Mouse (Mus musculus) embryonic stem cell, embryonic (primary cell): ENCODE results near the gene Cyp4f18.

ENCODE experiments used
- CTCF ChIA-PET, 4 experiments: fragments of 300-600 bp in 2 of 4; fragments of 350-600 bp in 2 of 4; sonication (Branson Sonifier 250); formaldehyde crosslinking; loops; one replicate each; lab custom pipeline; 2022; ENCODE audit warnings: inconsistent platforms in 2 of 4; lab: Charles Lee
- POLR2A ChIA-PET, 4 experiments: fragments of 300-600 bp in 2 of 4; fragments of 350-600 bp in 2 of 4; sonication (Branson Sonifier 250); formaldehyde crosslinking; loops; one replicate each; lab custom pipeline; 2022; ENCODE audit warnings: antibody characterized with exemption in 4 of 4, inconsistent platforms in 1 of 4; lab: Charles Lee

The Cyp4f18 gene

DNA sequence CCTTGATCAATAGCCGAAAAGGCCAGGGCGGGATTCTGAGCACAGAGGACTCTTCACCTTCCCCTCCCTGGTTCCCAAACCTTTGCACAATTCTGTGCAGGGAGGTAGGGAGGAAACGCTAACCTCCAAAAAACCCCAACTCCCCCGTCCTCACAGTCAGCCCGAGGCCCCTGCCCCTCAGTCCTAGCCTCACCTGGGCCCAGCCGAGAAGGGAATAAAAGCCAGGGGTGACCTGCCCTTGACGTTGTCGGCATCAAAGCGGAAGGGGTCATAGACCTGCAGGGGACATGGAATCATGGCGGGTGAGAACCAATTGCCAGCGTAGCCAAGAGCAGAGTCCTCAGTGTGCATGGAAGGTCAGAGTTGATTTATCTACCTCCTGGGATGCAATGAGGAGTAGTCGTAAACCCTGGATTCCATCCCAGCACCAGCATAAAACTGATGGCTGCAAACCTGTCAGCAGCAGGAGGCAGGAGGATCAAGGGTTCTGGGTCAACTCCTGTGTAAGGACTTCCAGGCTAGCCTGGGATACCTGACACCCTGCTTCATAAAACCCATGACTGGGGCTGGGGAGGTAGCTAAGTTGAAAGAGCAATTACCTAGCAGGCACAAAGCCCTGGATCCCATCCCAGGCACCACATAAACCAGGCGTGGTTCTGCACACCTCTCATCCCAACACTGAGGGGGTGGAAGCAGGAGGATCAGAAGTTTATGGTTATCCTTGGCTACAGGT lies 20.4 kb downstream of the Cyp4f18 start:
- POLR2A ChIA-PET = interaction anchor here in 3 of 4 experiments (0.5 to 7.1 kb wide), 15 partner anchors 8 to 1987 kb away, joined by 3 to 58 read pairs (median 4); partner anchors contain the start of gene Zfp961 (in 1 of the 3)

GRCm38 (mm10) chr8:71988110-71988866 lies 21.1 kb downstream of the Cyp4f18 start:
- ChIA-PET CTCF (interaction anchor here (0.6 to 1.4 kb wide), 15 partner anchors 9 to 1315 kb away, joined by 3 to 21 read pairs (median 4); partner anchors contain the start of genes Ap1m1 (in 1 of the 4), Cyp4f18 (in 1 of the 4), Dda1 (in 1 of the 4) and Lsm4 (in 1 of the 4)), POLR2A (interaction anchor here (0.5 to 7.1 kb wide), 24 partner anchors 9 to 1987 kb away, joined by 3 to 69 read pairs (median 4); partner anchors contain the start of genes Zfp709 (in 2 of the 4), Tpm4 (in 1 of the 4) and Zfp961 (in 1 of the 4))

More for the DNA sequence above, 20.4 kb downstream of the Cyp4f18 start:
- CTCF ChIA-PET = interaction anchor here in 2 of 4 experiments (0.6 to 1.4 kb wide), 5 partner anchors 17 to 308 kb away, joined by 3 to 7 read pairs (median 4); partner anchors contain the start of gene Ap1m1 (in 1 of the 2)

- ChIA-PET POLR2A (interaction anchor here (0.7 to 7.1 kb wide), 10 partner anchors 8 to 324 kb away, joined by 3 to 69 read pairs (median 3); partner anchors contain the start of gene Zfp961 (in 1 of the 4)), CTCF (interaction anchor here in 2 of 4 experiments (0.8 to 2.5 kb wide), 12 partner anchors 12 to 277 kb away, joined by 3 to 9 read pairs (median 4); partner anchors contain the start of genes Zfp617 (in 2 of the 2), Zfp882 (in 2 of the 2), Fcho1 (in 1 of the 2) and Zfp709 (in 1 of the 2))
Observed at GRCm38 (mm10) chr8:71984601-71985000, 24.8 kb downstream of the Cyp4f18 start.

- POLR2A ChIA-PET = interaction anchor here in 2 of 4 experiments (0.6 to 1.5 kb wide), 4 partner anchors 15 to 229 kb away, joined by 3 to 4 read pairs (median 3); no protein-coding TSS in a partner anchor
- CTCF ChIA-PET = no interaction called here
Observed at GRCm38 (mm10) chr8:71981456-71981855, 28.0 kb downstream of the Cyp4f18 start.

- CTCF ChIA-PET = no interaction called here
- POLR2A ChIA-PET = interaction anchor here in 2 of 4 experiments (0.6 to 1.5 kb wide), 3 partner anchors 14 to 229 kb away, joined by 3 to 4 read pairs (median 3); no protein-coding TSS in a partner anchor
Observed at GRCm38 (mm10) chr8:71981032-71981431, 28.4 kb downstream of the Cyp4f18 start.

GRCm38 (mm10) chr8:71974211-71974610 lies 35.2 kb downstream of the Cyp4f18 start:
- CTCF ChIA-PET = no interaction called here
- POLR2A ChIA-PET = interaction anchor here (0.7 to 6.8 kb wide), 22 partner anchors 8 to 93 kb away, joined by 3 to 111 read pairs (median 5); partner anchors contain the start of genes Zfp961 (in 2 of the 4), Zfp617 (in 1 of the 4) and Zfp882 (in 1 of the 4)

- CTCF ChIA-PET = interaction anchor here (0.5 to 1.7 kb wide), 15 partner anchors 8 to 1109 kb away, joined by 3 to 9 read pairs (median 4); partner anchors contain the start of genes Kcnn1 (in 1 of the 4), Zfp617 (in 1 of the 4) and Zfp882 (in 1 of the 4)
- POLR2A ChIA-PET = interaction anchor here (0.5 to 6.8 kb wide), 26 partner anchors 8 to 503 kb away, joined by 3 to 111 read pairs (median 5); partner anchors contain the start of genes Zfp961 (in 3 of the 4), Dda1 (in 1 of the 4) and Zfp709 (in 1 of the 4)
Observed at GRCm38 (mm10) chr8:71971945-71972344, 37.5 kb downstream of the Cyp4f18 start.

DNA sequence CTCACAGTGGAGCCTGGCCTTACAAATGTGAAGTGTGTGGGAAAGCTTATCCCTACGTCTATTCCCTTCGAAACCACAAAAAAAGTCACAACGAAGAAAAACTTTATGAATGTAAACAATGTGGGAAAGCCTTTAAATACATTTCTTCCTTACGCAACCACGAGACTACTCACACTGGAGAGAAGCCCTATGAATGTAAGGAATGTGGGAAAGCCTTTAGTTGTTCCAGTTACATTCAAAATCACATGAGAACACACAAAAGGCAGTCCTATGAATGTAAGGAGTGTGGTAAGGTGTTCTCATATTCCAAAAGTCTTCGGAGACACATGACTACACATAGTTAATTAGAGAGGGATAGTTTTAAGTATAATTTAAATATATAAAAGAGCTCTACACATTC lies 40.8 kb downstream of the Cyp4f18 start:
- POLR2A ChIA-PET = interaction anchor here in 3 of 4 experiments (0.8 to 6.8 kb wide), 9 partner anchors 10 to 166 kb away, joined by 3 to 111 read pairs (median 4); partner anchors contain the start of genes Tpm4 (in 1 of the 3) and Zfp961 (in 1 of the 3)

GRCm38 (mm10) chr8:71968100-71968499 lies 41.3 kb downstream of the Cyp4f18 start:
- CTCF ChIA-PET = no interaction called here

More for the DNA sequence above, 40.8 kb downstream of the Cyp4f18 start:
- CTCF ChIA-PET = no interaction called here

GRCm38 (mm10) chr8:71967261-71967660 lies 42.2 kb downstream of the Cyp4f18 start:
- CTCF ChIA-PET = interaction anchor here in 3 of 4 experiments (0.6 to 1.9 kb wide), 3 partner anchors 9 to 17 kb away, joined by 3 to 9 read pairs (median 4); no protein-coding TSS in a partner anchor
- POLR2A ChIA-PET = interaction anchor here in 3 of 4 experiments (0.5 to 6.6 kb wide), 17 partner anchors 9 to 326 kb away, joined by 3 to 132 read pairs (median 5); partner anchors contain the start of genes Zfp617 (in 1 of the 3), Zfp882 (in 1 of the 3) and Zfp961 (in 1 of the 3)

More at GRCm38 (mm10) chr8:71968100-71968499, 41.3 kb downstream of the Cyp4f18 start:
- POLR2A ChIA-PET = interaction anchor here in 2 of 4 experiments (5.6 to 6.6 kb wide), 2 partner anchors 15 to 16 kb away, joined by 52 to 132 read pairs; partner anchors contain the start of gene Zfp961 (in 1 of the 2)

DNA sequence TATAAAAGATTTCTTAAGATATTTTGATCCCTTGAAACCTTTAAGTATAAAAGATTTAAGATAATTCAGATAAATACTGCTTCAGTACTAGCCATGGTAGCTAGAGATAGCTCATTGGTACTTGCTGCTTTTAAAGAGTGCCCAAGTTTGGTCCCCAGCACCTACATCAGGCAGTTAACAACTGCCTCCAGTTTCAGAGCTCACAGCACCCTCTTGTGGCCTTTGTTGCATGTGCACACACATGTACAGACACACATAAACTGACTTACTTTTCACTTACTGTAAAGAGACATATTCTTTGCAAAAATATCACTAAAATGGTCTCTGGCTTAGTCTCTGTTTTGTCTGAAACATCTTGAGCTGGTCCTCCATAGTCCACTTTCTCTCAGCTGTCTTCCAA lies 43.0 kb downstream of the Cyp4f18 start:
- POLR2A ChIA-PET = interaction anchor here in 3 of 4 experiments (0.5 to 6.6 kb wide), 23 partner anchors 8 to 327 kb away, joined by 3 to 132 read pairs (median 4); partner anchors contain the start of genes Zfp617 (in 2 of the 3), Zfp882 (in 2 of the 3) and Zfp961 (in 1 of the 3)

DNA sequence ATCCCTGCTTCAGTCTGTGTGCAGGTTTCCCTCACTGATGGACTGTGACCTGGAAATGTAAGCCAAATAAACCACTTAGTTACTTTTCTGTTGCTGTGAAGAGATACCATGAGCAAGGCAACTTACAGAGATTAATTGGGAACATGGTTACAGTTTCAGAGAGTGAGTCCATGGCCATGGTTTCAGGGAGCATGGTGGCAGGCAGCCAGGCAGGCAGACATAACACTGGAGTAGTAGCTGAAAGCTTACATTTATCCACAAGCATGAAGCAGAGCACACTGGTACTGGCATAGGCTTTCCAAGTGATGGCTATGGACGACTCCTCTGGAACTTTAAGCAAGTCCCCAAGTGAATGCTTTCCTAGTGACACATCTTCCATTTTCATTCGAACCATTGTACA lies 44.3 kb downstream of the Cyp4f18 start:
- POLR2A ChIA-PET = interaction anchor here in 2 of 4 experiments (0.8 to 6.6 kb wide), 7 partner anchors 8 to 351 kb away, joined by 4 to 132 read pairs (median 26); partner anchors contain the start of genes Zfp617 (in 1 of the 2), Zfp882 (in 1 of the 2) and Zfp961 (in 1 of the 2)
- CTCF ChIA-PET = no interaction called here

More for the DNA sequence above, 43.0 kb downstream of the Cyp4f18 start:
- CTCF ChIA-PET = interaction anchor here in 3 of 4 experiments (0.6 to 1.9 kb wide), 7 partner anchors 8 to 489 kb away, joined by 3 to 9 read pairs (median 3); partner anchors contain the start of genes Zfp617 (in 1 of the 3) and Zfp882 (in 1 of the 3)

DNA sequence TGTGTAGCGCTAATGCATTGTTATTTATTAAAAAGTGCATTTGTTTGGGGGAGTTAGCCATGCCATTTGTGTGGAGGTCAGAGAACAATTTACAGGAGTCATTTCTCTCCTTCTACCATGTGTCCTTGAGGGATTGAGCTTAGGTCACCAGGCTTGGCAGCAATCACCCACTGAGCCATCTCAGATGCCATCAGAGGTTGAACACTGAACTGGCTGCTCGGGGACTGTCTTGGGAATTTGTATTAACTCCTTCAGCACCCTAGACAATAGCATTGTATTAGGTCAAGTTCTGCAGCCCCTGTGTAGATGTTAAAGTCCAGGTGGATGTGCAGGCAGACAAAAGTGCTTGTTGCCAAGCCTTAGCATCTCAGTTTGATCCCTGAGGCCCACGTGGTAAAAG lies 45.4 kb downstream of the Cyp4f18 start:
- CTCF ChIA-PET = interaction anchor here in 1 of 4 experiments (0.6 kb wide), 1 partner anchor 8 kb away, joined by 4 read pairs; no protein-coding TSS in a partner anchor
- POLR2A ChIA-PET = interaction anchor here in 3 of 4 experiments (0.7 to 6.6 kb wide), 12 partner anchors 8 to 206 kb away, joined by 3 to 132 read pairs (median 6); partner anchors contain the start of gene Zfp961 (in 2 of the 3)

DNA sequence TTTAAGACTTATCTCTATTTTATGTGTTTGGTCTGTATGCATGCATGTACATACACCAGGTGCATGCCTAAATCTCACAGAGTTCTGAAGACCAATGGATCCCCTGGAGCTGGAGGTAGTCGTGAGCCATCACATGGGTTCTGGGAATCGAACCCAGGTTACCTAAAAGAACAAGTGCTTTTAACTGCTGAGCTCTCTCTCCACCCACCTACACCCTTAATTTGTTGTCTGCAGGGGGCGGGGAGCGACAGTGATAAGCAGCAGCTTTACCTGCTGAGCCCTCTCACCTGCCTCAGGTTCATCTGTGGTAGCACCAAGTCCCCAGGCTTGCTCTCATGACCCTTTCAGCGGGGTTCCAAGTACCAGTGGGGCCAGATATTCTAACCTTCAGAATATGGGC lies 47.6 kb downstream of the Cyp4f18 start:
- POLR2A ChIA-PET = interaction anchor here (0.6 to 2.6 kb wide), 14 partner anchors 9 to 392 kb away, joined by 3 to 12 read pairs (median 4); partner anchors contain the start of genes Zfp961 (in 2 of the 4), Zfp617 (in 1 of the 4) and Zfp882 (in 1 of the 4)

DNA sequence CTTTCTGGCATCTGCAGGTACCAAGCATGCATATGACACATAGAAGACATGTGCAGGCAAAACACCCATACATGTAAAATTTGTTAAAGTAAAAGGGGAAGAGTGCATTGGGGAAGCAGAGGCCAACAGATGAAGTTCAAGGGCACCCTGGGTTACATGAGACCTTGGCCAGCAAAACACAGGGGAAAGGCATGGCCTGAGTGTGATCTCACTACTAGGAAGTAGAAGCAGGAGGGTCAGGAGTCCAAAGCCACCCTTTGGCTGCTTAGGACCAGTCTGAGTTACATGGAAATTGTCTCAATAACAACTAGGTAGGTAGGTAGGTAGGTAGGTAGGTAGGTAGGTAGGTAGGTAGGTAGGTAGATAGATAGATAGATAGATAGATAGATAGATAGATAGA lies 48.9 kb downstream of the Cyp4f18 start:
- POLR2A ChIA-PET = interaction anchor here in 3 of 4 experiments (0.8 to 3.4 kb wide), 6 partner anchors 8 to 53 kb away, joined by 3 to 33 read pairs (median 6); partner anchors contain the start of genes Zfp617 (in 1 of the 3), Zfp882 (in 1 of the 3) and Zfp961 (in 1 of the 3)

More for the DNA sequence above, 47.6 kb downstream of the Cyp4f18 start:
- CTCF ChIA-PET = interaction anchor here in 1 of 4 experiments (1.2 kb wide), 1 partner anchor 10 kb away, joined by 6 read pairs; no protein-coding TSS in a partner anchor

DNA sequence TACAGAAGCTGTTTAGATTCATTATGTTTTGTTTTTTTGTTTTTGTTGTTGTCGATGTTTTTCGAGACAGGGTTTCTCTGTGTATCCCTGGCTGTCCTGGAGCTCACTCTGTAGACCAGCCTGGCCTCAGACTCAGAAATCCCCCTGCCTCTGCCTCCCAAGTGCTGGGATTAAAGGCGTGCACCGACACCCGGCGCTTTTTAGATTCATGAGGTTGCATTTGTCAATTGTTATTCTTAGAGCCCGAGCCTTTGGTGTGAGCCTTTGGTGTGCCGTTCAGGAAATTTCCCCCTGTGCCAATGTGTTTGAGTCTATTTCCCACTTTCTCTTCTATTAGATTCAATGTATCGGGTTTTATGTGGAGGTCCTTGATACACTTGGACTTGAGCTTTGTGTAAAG lies 54.8 kb downstream of the Cyp4f18 start:
- ChIA-PET POLR2A (interaction anchor here in 3 of 4 experiments (0.6 to 8.8 kb wide), 21 partner anchors 9 to 380 kb away, joined by 3 to 132 read pairs (median 4); partner anchors contain the start of genes Klf2 (in 1 of the 3), Zfp617 (in 1 of the 3) and Zfp882 (in 1 of the 3)), CTCF (no interaction called here)

More for the DNA sequence above, 48.9 kb downstream of the Cyp4f18 start:
- CTCF ChIA-PET = interaction anchor here in 1 of 4 experiments (1.1 kb wide), 1 partner anchor 10 kb away, joined by 3 read pairs; no protein-coding TSS in a partner anchor
